Mouse (Mus musculus) liver, embryonic 16.5 days (tissue): ENCODE measurements around the gene Srd5a3. TPM values are rescaled to one million over a fixed set of nuclear protein-coding genes. Genes with fewer than 3 reads are reported as not detected.
"Not testable (repeated sequence)": the region's sequence is repeated elsewhere in the genome, so short reads cannot be mapped to it uniquely, and the experiment has no call there.

Source experiments
- ATAC-seq: fragments of 200-750 bp; cut with Nextera tagmentation; 2 replicates; pipeline ENCODE4 v1.8.0; 2017; ENCODE audit warnings: low read depth, mild to moderate bottlenecking, moderate number of reproducible peaks, moderate library complexity
- H3K27ac ChIP-seq: fragments of 300-500 bp; sonication (generic); 2 replicates; pipeline ENCODE4 v1.5.1; 2014; ENCODE audit warnings: mild to moderate bottlenecking, low read length
- H3K27me3 ChIP-seq: fragments of 300-500 bp; sonication (generic); 2 replicates; pipeline ENCODE4 v1.6.1; 2014; ENCODE audit warnings: low read depth, low read length, mixed read lengths; ENCODE audit not compliant: control insufficient read depth, insufficient read depth
- H3K36me3 ChIP-seq: fragments of 300-500 bp; sonication (generic); 2 replicates; pipeline ENCODE4 v1.6.1; 2014; ENCODE audit warnings: mild to moderate bottlenecking; ENCODE audit not compliant: control insufficient read depth, insufficient read depth
- H3K4me1 ChIP-seq: fragments of 300-500 bp; sonication (generic); 2 replicates; pipeline ENCODE4 v1.6.1; 2014; ENCODE audit warnings: low read depth, low read length, mixed read lengths; ENCODE audit not compliant: control insufficient read depth
- H3K4me2 ChIP-seq: fragments of 300-500 bp; sonication (generic); 2 replicates; pipeline ENCODE4 v1.6.1; 2014; ENCODE audit warnings: low read depth, low read length, mixed read lengths
- H3K4me3 ChIP-seq: fragments of 300-500 bp; sonication (generic); 2 replicates; pipeline ENCODE4 v1.5.1; 2014; ENCODE audit warnings: low read depth, mild to moderate bottlenecking, low read length
- H3K9ac ChIP-seq: fragments of 300-500 bp; sonication (generic); 2 replicates; pipeline ENCODE4 v1.6.1; 2014; ENCODE audit warnings: low read depth, low read length
- H3K9me3 ChIP-seq: fragments of 300-500 bp; sonication (generic); replicated peaks from 2 replicates; pipeline ENCODE4 v1.6.1; 2016; ENCODE audit warnings: low read length; ENCODE audit not compliant: control insufficient read depth
- WGBS: fragments of 180-500 bp; shearing (Covaris S2); extraction: QIAGEN DNeasy Blood & Tissue Kit; methylation state at CpG from one replicate; pipeline ENCODE4 v1.1.7; 2014; ENCODE audit not compliant: insufficient replicate concordance; 5-methylcytosine and 5-hydroxymethylcytosine counted together
- polyA plus RNA-seq: library from polyadenylated mRNA; unstranded; fragments of >200 nt; fragmentation: Nextera tagmentation; extraction: Ambion mirVana; gene quantifications from 2 replicates; pipeline ENCODE4 v1.2.1, GENCODE M21; 2015

Srd5a3 gene
- 11.8 and 12.6 TPM in 2 replicates for polyA plus RNA-seq

- peaks cover 18% of the 10 kb centered on the region for H3K4me1 ChIP-seq
- peak within 1 kb of the TSS; percentile 84 for H3K4me3 ChIP-seq
- peak within 1 kb of the TSS; percentile 93 for H3K27ac ChIP-seq
- H3K9me3 ChIP-seq, result no peaks in the 10 kb centered on the region
- peak within 1 kb of the TSS; percentile 88 for H3K9ac ChIP-seq
- peak; percentile 94 for ATAC-seq
- H3K36me3 ChIP-seq, result no peaks in the 10 kb centered on the region
- peak within 1 kb of the TSS; percentile 83 for H3K4me2 ChIP-seq
- H3K27me3 ChIP-seq, result no peaks in the 10 kb centered on the region
- whole genome bisulfite sequencing, result 2% methylated on average over 69 of the region's 69 CpGs
These were observed at the start of gene Srd5a3 for GRCm38 (mm10) chr5:76139808-76140729. Srd5a3 (plus strand) TSS chr5:76140271.

GRCm38 (mm10) chr5:76103809-76104208, 36.3 kb upstream of the Srd5a3 start:
- H3K4me1 ChIP-seq, H3K9ac ChIP-seq, H3K4me3 ChIP-seq, H3K27ac ChIP-seq, H3K27me3 ChIP-seq, H3K9me3 ChIP-seq, H3K4me2 ChIP-seq, H3K36me3 ChIP-seq, ATAC-seq: not testable (repeated sequence)
- WGBS, result 56% methylated on average over 5 of the region's 5 CpGs

GRCm38 (mm10) chr5:76107306-76107705, 32.8 kb upstream of the Srd5a3 start:
- H3K4me3 ChIP-seq, result no peak overlapping the region
- no peak overlapping the region for H3K9ac ChIP-seq
- no peaks in the 10 kb centered on the region for H3K36me3 ChIP-seq
- H3K27ac ChIP-seq, result no peak overlapping the region
- ATAC-seq, result no peak
- H3K4me2 ChIP-seq, result no peak overlapping the region
- H3K4me1 ChIP-seq, result no peaks in the 10 kb centered on the region
- 47% methylated on average over 5 of the region's 5 CpGs for WGBS
- H3K9me3 ChIP-seq, result no peaks in the 10 kb centered on the region
- H3K27me3 ChIP-seq, result no peaks in the 10 kb centered on the region

GRCm38 (mm10) chr5:76108496-76108895, 31.6 kb upstream of the Srd5a3 start:
- H3K36me3 ChIP-seq, result no peaks in the 10 kb centered on the region
- no peak overlapping the region for H3K27ac ChIP-seq
- H3K4me3 ChIP-seq, result no peak overlapping the region
- H3K27me3 ChIP-seq, result no peaks in the 10 kb centered on the region
- no peaks in the 10 kb centered on the region for H3K9me3 ChIP-seq
- H3K9ac ChIP-seq, result no peak overlapping the region
- no peak for ATAC-seq
- H3K4me1 ChIP-seq, result no peaks in the 10 kb centered on the region
- WGBS, result 48% methylated on average over 3 of the region's 3 CpGs
- no peak overlapping the region for H3K4me2 ChIP-seq

GRCm38 (mm10) chr5:76111173-76111572, 28.9 kb upstream of the Srd5a3 start:
- Histone ChIP-seq H3K9me3 (no peaks in the 10 kb centered on the region), H3K27ac (no peak overlapping the region), H3K9ac (no peak overlapping the region), H3K4me2 (no peak overlapping the region), H3K36me3 (no peaks in the 10 kb centered on the region), H3K27me3 (no peaks in the 10 kb centered on the region), H3K4me1 (no peaks in the 10 kb centered on the region), H3K4me3 (no peak overlapping the region)
- no peak for ATAC-seq
- 57% methylated on average over 3 of the region's 3 CpGs for WGBS

- Histone ChIP-seq H3K9ac (no peak overlapping the region), H3K27me3 (no peaks in the 10 kb centered on the region), H3K9me3 (no peaks in the 10 kb centered on the region), H3K4me3 (no peak overlapping the region), H3K4me1 (no peaks in the 10 kb centered on the region), H3K27ac (no peak overlapping the region), H3K36me3 (no peaks in the 10 kb centered on the region), H3K4me2 (no peak overlapping the region)
- WGBS, result 64% methylated on average over 4 of the region's 4 CpGs
- no peak for ATAC-seq
These were observed 28.1 kb upstream of the Srd5a3 start for GRCm38 (mm10) chr5:76112016-76112415.

GRCm38 (mm10) chr5:76115436-76116041, 24.5 kb upstream of the Srd5a3 start:
- Histone ChIP-seq H3K4me1 (no peaks in the 10 kb centered on the region), H3K27ac (no peak overlapping the region), H3K9ac (no peak overlapping the region), H3K27me3 (no peaks in the 10 kb centered on the region), H3K4me2 (no peak overlapping the region), H3K9me3 (no peaks in the 10 kb centered on the region), H3K36me3 (no peaks in the 10 kb centered on the region), H3K4me3 (no peak overlapping the region)
- ATAC-seq, result no peak
- 55% methylated on average over 8 of the region's 8 CpGs for WGBS

- no peak for ATAC-seq
- no peak overlapping the region for H3K27ac ChIP-seq
- H3K9me3 ChIP-seq, result no peaks in the 10 kb centered on the region
- no peaks in the 10 kb centered on the region for H3K4me1 ChIP-seq
- H3K9ac ChIP-seq, result no peak overlapping the region
- no peaks in the 10 kb centered on the region for H3K36me3 ChIP-seq
- 25% methylated on average over 7 of the region's 7 CpGs for WGBS
- no peak overlapping the region for H3K4me3 ChIP-seq
- H3K4me2 ChIP-seq, result no peak overlapping the region
- no peaks in the 10 kb centered on the region for H3K27me3 ChIP-seq
These were observed 21.6 kb upstream of the Srd5a3 start for GRCm38 (mm10) chr5:76118441-76118840.

- H3K27ac ChIP-seq, result no peak overlapping the region
- H3K9ac ChIP-seq, result no peak overlapping the region
- no peaks in the 10 kb centered on the region for H3K9me3 ChIP-seq
- no peak overlapping the region for H3K4me3 ChIP-seq
- ATAC-seq, result no peak
- H3K4me1 ChIP-seq, result no peaks in the 10 kb centered on the region
- 61% methylated on average over 5 of the region's 5 CpGs for whole genome bisulfite sequencing
- H3K27me3 ChIP-seq, result no peaks in the 10 kb centered on the region
- H3K36me3 ChIP-seq, result no peaks in the 10 kb centered on the region
- H3K4me2 ChIP-seq, result no peak overlapping the region
These were observed 19.4 kb upstream of the Srd5a3 start for GRCm38 (mm10) chr5:76120634-76121033.
